Mouse (Mus musculus) midbrain, embryonic 16.5 days (tissue): ENCODE results near the gene Rpl10a. TPM values are rescaled to one million over a fixed set of nuclear protein-coding genes. Genes with fewer than 3 reads are reported as not detected.
A peak's percentile ranks its signal among the peaks of the same experiment; 100 is the strongest.

Experiments
- ATAC-seq: fragments of 200-750 bp; cut with Nextera tagmentation; 2 replicates; pipeline ENCODE4 v1.8.0; 2017; ENCODE audit warnings: moderate TSS enrichment
- H3K27ac ChIP-seq: fragments of 300-500 bp; sonication (generic); 2 replicates; pipeline ENCODE4 v1.5.1; 2014; ENCODE audit warnings: mild to moderate bottlenecking, low read length, mixed read lengths
- H3K27me3 ChIP-seq: fragments of 300-500 bp; sonication (generic); 2 replicates; pipeline ENCODE4 v1.6.1; 2014; ENCODE audit warnings: low read depth, low read length, mixed read lengths; ENCODE audit not compliant: control insufficient read depth, insufficient read depth
- H3K36me3 ChIP-seq: fragments of 300-500 bp; sonication (generic); 2 replicates; pipeline ENCODE4 v1.6.1; 2014; ENCODE audit warnings: mild to moderate bottlenecking, low read length, moderate library complexity, mixed read lengths; ENCODE audit not compliant: control insufficient read depth, insufficient read depth
- H3K4me1 ChIP-seq: fragments of 300-500 bp; sonication (generic); 2 replicates; pipeline ENCODE4 v1.6.1; 2014; ENCODE audit warnings: mild to moderate bottlenecking, low read length, mixed read lengths; ENCODE audit not compliant: control insufficient read depth, insufficient read depth
- H3K4me2 ChIP-seq: fragments of 300-500 bp; sonication (generic); 2 replicates; pipeline ENCODE4 v1.6.1; 2014; ENCODE audit warnings: mild to moderate bottlenecking, low read length, mixed read lengths
- H3K4me3 ChIP-seq: fragments of 300-500 bp; sonication (generic); 2 replicates; pipeline ENCODE4 v1.5.1; 2014; ENCODE audit warnings: low read depth, mild to moderate bottlenecking, low read length, moderate library complexity, mixed read lengths
- H3K9ac ChIP-seq: fragments of 300-500 bp; sonication (generic); 2 replicates; pipeline ENCODE4 v1.6.1; 2014; ENCODE audit warnings: low read depth, low read length, mixed read lengths
- H3K9me3 ChIP-seq: fragments of 300-500 bp; sonication (generic); replicated peaks from 2 replicates; pipeline ENCODE4 v1.6.1; 2014; ENCODE audit warnings: mild to moderate bottlenecking, low read length, mixed read lengths; ENCODE audit not compliant: control insufficient read depth, poor library complexity, severe bottlenecking
- WGBS: fragments of 180-500 bp; shearing (Covaris S2); extraction: QIAGEN DNeasy Blood & Tissue Kit; methylation state at CpG from one replicate; pipeline ENCODE4 v1.1.7; 2014; 5-methylcytosine and 5-hydroxymethylcytosine counted together
- polyA plus RNA-seq: library from polyadenylated mRNA; unstranded; fragments of >200 nt; fragmentation: Nextera tagmentation; extraction: Ambion mirVana; gene quantifications from 2 replicates; pipeline ENCODE4 v1.2.1, GENCODE M21; 2015

Rpl10a gene
- 304 and 312 TPM in 2 replicates for polyA plus RNA-seq

DNA sequence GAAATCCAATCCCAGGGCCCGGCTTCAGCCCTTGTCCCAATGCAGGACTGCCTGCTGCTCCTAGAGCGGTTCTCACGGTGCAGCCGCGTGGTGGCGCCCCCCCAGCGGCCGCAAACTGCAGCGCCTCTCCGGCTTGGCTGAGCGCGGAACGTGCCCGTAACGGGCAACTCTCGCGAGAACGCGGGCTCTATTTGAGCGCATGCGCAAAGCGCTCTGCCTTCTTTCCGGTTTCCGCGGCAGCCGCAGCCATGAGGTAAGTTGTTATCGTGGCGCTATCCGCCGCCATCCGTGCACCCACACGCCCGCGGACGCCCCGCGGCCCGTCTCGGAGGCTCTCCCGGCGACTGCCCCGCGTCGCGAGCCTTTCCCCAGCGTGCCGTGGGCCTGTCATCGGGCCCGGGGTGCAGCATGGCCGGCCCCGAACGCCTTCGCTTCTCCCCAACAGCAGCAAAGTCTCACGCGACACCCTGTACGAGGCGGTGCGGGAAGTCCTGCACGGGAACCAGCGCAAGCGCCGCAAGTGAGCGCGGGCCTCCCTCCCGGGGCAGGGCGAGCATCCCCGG lies at the start of gene Rpl10a:
TSS of gene Rpl10a (plus strand) at position 106 of the 563 bp plus-strand sequence.
- Histone ChIP-seq H3K4me3 (peak within 1 kb of the TSS; percentile 66), H3K27me3 (no peaks in the 10 kb centered on the region), H3K36me3 (peaks cover 2% of the 10 kb centered on the region), H3K4me1 (peaks cover 18% of the 10 kb centered on the region), H3K27ac (peak within 1 kb of the TSS; percentile 93), H3K9me3 (no peaks in the 10 kb centered on the region), H3K9ac (peak within 1 kb of the TSS; percentile 95), H3K4me2 (peak within 1 kb of the TSS; percentile 81)
- peak; percentile 89 for ATAC-seq
- WGBS: 0% methylated on average over 64 of the region's 67 CpGs

DNA sequence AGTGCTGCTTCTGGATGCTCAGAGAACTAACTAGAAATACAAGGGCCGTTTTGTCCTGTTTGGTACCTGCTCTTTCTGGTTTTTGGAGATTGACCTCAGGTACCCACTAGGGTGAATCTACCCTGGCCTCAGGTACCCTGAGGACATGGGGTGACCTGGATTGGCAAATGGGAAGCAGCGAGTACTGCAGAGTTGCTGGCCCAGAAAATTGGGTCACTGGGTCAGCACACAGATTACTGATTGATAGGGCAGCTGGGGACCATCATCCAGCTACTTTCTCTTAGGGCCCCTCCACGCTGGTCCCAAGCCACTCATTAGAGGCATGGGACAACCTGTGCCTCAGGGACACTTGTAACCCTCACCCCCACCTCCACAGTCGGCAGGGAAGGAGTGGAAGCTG lies 49.0 kb upstream of the Rpl10a start:
- 60% methylated on average over 4 of the region's 4 CpGs for WGBS
- no peak for ATAC-seq
- Histone ChIP-seq H3K4me1 (peaks cover 4% of the 10 kb centered on the region; the same call in 1 of the 2 replicates), H3K36me3 (no peaks in the 10 kb centered on the region), H3K4me2 (no peak overlapping the region), H3K9me3 (no peaks in the 10 kb centered on the region), H3K27ac (no peak overlapping the region), H3K9ac (no peak overlapping the region), H3K27me3 (no peaks in the 10 kb centered on the region), H3K4me3 (no peak overlapping the region)

DNA sequence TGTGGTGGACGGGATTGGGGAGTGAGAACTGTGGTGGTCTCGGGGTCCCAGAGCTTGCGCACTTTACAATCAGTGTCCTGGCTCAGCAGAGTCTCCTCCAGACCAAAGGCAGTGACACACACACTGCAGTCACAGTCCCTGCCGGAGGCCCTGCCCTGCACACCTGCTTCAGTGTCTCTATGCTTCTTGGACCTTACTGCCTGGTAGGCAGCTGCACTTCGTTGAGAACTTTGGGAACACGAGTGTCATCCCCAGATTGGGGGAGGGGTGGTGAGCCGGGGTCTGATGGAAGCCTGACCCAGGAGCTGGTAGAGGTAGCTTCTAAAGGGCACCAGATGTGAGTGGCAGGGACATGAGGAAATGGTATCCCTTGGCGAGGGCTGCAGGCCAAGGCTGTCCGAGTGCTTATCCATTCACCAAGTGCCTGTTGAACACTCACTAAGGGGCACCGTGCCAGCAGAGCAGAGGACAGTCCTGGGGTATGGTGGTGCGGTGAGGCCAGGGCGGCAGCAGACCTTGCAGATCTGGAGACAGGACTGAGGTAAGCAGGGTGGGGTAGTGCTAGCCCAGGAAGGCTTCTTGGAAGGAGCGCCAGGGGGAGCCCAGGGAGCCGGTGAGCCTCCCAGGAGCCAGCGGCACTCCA lies 48.4 kb upstream of the Rpl10a start:
- H3K9ac ChIP-seq: no peak overlapping the region
- H3K4me2 ChIP-seq: no peak overlapping the region
- no peaks in the 10 kb centered on the region for H3K9me3 ChIP-seq
- 69% methylated on average over 15 of the region's 15 CpGs for WGBS
- no peak overlapping the region for H3K4me3 ChIP-seq
- peaks cover 4% of the 10 kb centered on the region; the same call in 1 of the 2 replicates for H3K4me1 ChIP-seq
- H3K36me3 ChIP-seq: no peaks in the 10 kb centered on the region
- no peaks in the 10 kb centered on the region for H3K27me3 ChIP-seq
- ATAC-seq: no peak
- H3K27ac ChIP-seq: no peak overlapping the region

DNA sequence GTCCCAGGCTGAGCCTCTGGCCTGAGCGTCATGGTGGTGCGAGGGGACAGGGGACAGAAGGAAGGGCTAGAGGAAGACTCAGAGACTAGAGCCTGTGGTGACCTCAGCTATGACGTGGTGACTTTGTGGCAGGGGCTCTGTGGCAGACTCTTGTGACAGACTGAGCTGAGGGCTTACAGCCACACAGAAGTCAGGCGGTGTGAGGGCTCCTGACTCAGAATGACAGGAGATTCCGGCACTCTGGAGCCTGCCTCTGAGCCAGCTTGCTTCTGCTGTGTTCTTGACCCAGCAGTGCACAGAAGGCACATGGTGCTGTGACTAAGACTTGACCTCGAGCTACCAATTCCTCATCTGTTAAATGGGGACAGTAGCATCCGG lies 47.9 kb upstream of the Rpl10a start:
- no peak for ATAC-seq
- peaks cover 4% of the 10 kb centered on the region; the same call in 1 of the 2 replicates for H3K4me1 ChIP-seq
- H3K27me3 ChIP-seq: no peaks in the 10 kb centered on the region
- no peak overlapping the region for H3K4me2 ChIP-seq
- no peaks in the 10 kb centered on the region for H3K36me3 ChIP-seq
- WGBS: 71% methylated on average over 7 of the region's 7 CpGs
- H3K9ac ChIP-seq: no peak overlapping the region
- H3K27ac ChIP-seq: no peak overlapping the region
- no peaks in the 10 kb centered on the region for H3K9me3 ChIP-seq
- no peak overlapping the region for H3K4me3 ChIP-seq

DNA sequence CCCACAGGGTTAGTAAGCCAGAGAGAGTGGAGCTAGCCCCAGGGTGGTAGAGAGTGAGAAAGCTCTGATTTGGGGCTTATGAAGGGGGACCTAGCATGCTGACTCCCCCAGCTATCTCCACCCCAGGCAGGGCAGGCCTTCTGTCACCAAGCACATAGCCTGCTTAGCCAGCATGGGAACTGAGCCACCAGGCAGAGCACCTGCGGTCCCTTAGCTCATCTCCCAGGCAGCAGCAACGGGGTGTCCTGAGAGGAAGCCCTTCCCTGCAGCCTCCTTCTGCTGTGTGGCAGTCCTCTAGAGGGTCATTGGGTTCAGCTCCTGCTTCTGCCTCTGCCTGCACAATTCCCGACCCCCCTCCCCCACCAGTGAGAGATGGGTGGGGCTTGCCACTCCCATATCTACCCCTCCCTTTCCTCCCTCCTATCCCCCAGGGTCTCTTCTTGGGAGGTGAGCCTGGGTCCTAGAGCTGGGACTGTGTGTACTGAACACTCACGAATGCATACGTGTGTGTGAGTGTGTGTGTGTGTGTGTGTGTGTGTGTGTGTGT lies 47.4 kb upstream of the Rpl10a start:
- Histone ChIP-seq H3K27me3 (no peaks in the 10 kb centered on the region), H3K36me3 (no peaks in the 10 kb centered on the region), H3K4me2 (no peak overlapping the region), H3K27ac (no peak overlapping the region), H3K9me3 (no peaks in the 10 kb centered on the region), H3K4me1 (peaks cover 4% of the 10 kb centered on the region; the same call in 1 of the 2 replicates), H3K4me3 (no peak overlapping the region), H3K9ac (no peak overlapping the region; the same call in 1 of the 2 replicates)
- ATAC-seq: no peak
- 50% methylated on average over 5 of the region's 5 CpGs for WGBS

DNA sequence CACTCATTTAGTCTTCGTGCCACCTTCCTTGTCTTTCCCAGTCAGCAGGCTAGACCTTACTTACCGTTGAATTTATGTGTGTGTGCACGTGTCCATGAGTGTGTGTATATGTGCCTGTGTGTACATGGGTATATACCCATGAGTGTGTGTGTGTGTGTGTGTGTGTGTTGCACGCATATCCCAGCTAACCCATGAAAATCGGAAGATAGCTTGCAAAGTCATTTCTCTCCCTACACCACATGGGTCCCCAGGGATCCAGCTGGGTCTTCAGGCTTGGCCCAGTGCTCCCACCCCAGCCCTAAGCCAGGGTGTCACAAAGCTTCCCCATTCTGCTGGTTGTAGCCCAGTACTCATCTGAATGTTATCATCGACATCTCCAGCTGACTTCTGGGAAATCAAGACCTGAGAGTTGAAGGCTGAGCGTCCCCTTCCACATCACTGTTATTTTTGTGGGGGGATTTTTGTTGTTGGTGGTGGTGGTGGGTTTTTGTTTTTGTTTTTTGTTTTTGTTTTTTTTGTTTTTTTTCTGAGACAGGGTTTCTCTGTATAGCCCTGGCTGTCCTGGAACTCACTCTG lies 46.3 kb upstream of the Rpl10a start:
- H3K4me1 ChIP-seq: peaks cover 4% of the 10 kb centered on the region; the same call in 1 of the 2 replicates
- no peaks in the 10 kb centered on the region for H3K36me3 ChIP-seq
- WGBS: 94% methylated on average over 7 of the region's 7 CpGs
- no peak overlapping the region for H3K27ac ChIP-seq
- H3K4me3 ChIP-seq: no peak overlapping the region
- H3K4me2 ChIP-seq: no peak overlapping the region
- ATAC-seq: no peak
- H3K9ac ChIP-seq: no peak overlapping the region
- no peaks in the 10 kb centered on the region for H3K9me3 ChIP-seq
- H3K27me3 ChIP-seq: no peaks in the 10 kb centered on the region

DNA sequence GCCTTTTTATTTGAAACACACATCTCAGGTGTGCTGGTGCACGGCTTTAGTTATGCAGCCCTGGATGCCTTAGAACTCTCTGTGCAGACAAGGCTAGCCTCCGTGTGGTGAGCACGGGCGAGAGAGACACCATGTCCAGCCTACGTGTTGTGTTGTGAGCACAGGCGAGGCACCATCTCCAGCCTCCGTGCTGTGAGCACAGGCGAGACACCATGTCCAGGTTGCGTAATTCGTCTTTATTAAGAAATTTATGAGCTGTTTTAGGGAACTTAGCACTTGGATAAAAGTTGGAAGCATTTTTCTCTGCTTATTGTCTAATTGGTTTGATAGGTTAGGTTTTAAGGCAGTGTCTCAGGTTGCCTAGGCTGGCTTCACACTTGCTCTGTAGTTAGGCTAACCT lies 45.1 kb upstream of the Rpl10a start:
- Histone ChIP-seq H3K36me3 (no peaks in the 10 kb centered on the region), H3K27me3 (no peaks in the 10 kb centered on the region), H3K27ac (no peak overlapping the region), H3K4me1 (peaks cover 2% of the 10 kb centered on the region; the same call in 1 of the 2 replicates), H3K4me2 (no peak overlapping the region), H3K9me3 (no peaks in the 10 kb centered on the region), H3K4me3 (no peak overlapping the region), H3K9ac (no peak overlapping the region)
- 95% methylated on average over 10 of the region's 10 CpGs for WGBS
- no peak for ATAC-seq

DNA sequence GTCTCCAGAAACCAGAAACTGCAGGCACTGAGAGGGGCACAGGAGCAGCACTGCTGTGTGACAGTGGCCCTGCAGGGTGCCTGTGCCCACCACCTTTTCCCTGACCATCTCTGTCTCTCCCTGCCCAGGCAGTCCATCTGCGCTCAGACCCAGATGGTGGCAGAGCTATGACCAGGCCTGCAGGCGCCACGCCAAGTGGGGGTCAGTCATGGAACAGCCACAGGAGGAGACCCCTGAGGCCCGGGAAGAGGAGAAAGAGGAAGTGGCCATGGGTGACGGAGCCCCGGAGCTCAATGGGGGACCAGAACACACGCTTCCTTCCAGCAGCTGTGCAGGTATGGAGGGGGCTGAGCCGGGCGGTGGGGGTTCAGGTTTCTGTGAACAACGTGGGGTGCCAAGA lies 42.1 kb upstream of the Rpl10a start:
- Histone ChIP-seq H3K27me3 (no peaks in the 10 kb centered on the region), H3K27ac (no peak overlapping the region), H3K4me1 (no peaks in the 10 kb centered on the region), H3K36me3 (no peaks in the 10 kb centered on the region), H3K9ac (0 out of 2 replicates have a peak overlapping the region, but pooled peaks have one; percentile 0), H3K4me2 (no peak overlapping the region), H3K4me3 (no peak overlapping the region), H3K9me3 (no peaks in the 10 kb centered on the region)
- ATAC-seq: no peak
- WGBS: 90% methylated on average over 10 of the region's 10 CpGs

DNA sequence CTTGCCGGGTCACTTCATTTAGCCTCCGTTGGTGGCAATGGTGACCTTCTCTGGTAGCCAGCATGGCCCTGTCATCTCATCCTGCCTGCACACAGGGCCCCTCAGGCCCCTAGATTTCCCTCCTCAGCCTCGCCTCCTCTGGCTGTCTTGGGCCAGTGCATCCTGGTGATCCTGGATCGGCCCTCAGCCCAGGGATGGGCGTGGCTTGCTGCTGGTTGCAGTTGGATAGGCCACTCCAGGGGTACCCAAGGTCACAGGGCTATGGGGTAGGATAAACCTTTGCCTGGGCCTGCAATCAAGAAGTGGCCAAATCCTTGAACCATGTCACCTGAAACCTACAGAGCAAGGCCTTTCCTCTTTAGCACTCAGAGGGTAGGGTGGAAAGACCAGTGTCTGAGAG lies 41.3 kb upstream of the Rpl10a start:
- Histone ChIP-seq H3K36me3 (no peaks in the 10 kb centered on the region), H3K4me2 (no peak overlapping the region)
- ATAC-seq: no peak

More for the DNA sequence above, 41.3 kb upstream of the Rpl10a start:
- Histone ChIP-seq H3K9me3 (no peaks in the 10 kb centered on the region), H3K4me3 (no peak overlapping the region), H3K9ac (no peak overlapping the region), H3K4me1 (no peaks in the 10 kb centered on the region), H3K27ac (no peak overlapping the region), H3K27me3 (no peaks in the 10 kb centered on the region)
- WGBS: 31% methylated on average over 5 of the region's 5 CpGs
